Mouse (Mus musculus): ENCODE results near the gene Gm11096. TPM values are rescaled to one million over a fixed set of nuclear protein-coding genes. Genes with fewer than 3 reads are reported as not detected.
A peak's percentile ranks its signal among the peaks of the same experiment; 100 is the strongest.

Gene Gm11096
- total and polyA plus RNA-seq, 2 experiments from 2014 or later: not detected

DNA sequence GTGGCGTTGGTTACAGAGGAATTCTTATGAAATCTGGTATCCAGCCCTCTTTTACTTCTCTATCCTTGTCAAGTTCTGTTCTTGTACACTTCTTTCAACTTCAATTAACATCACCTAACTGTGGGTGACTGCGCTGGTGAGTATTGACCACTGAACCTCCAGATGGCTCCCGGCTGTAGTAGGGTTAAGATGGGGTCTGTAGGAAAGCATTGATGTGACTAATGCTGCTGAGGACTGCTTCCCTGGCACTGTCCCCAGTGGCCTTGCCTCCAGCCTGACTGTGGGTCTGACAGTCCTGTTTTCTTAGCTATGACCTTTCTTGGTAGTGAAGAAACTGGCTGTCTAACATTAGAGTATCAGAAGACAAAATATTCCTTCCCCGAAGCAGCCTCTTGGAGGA lies 38.4 kb upstream of the Gm11096 start:
- no peaks in the 10 kb centered on the region for H3K9me3 ChIP-seq (ENCODE audit: low read length)
- 89% methylated on average over 4 of the region's 4 CpGs for WGBS
- H3K27me3 ChIP-seq (ENCODE audit: insufficient read depth, low read length): no peaks in the 10 kb centered on the region
- no peak overlapping the region for H3K9ac ChIP-seq (replicated peaks; ENCODE audit: low read length, poor library complexity, severe bottlenecking)
- ATAC-seq (ENCODE audit: low FRiP score) (no peak), DNase-seq (ENCODE audit: low spot score) (no peak)
- no peak overlapping the region for H3K4me2 ChIP-seq (ENCODE audit: low read depth, low read length, poor library complexity, severe bottlenecking)
- no peak for TF ChIP-seq CTCF (IDR thresholded peaks at IDR 0.05)
- H3K36me3 ChIP-seq (ENCODE audit: insufficient read depth, low read length): peaks cover 8% of the 10 kb centered on the region
- H3K4me1 ChIP-seq (ENCODE audit: insufficient read depth, low read length): no peaks in the 10 kb centered on the region
- H3K4me3 ChIP-seq (ENCODE audit: low read depth, low read length): no peak overlapping the region
- H3K27ac ChIP-seq (ENCODE audit: low read depth, low read length): no peak overlapping the region

DNA sequence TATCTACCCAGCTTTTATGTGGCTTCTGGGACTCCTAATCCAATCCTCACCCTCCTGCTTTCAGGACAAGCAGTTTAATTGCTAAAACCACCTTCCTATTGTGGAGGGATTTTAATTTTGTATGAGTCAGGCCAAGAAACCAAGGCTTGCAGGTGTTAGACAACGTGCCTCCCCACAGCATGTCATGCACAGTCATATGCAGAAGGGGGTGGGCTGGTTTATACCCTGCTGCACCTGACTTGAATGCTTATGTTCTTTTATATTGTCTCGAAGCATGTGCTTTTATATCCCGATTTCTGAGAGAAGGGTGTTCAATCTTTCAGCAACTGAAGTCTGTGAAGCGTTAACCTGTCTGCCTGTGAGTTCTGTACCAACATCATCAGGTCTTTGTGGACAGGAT lies 37.3 kb upstream of the Gm11096 start:
- no peak for TF ChIP-seq CTCF (IDR thresholded peaks at IDR 0.05)
- DNase-seq (ENCODE audit: low spot score) (no peak), ATAC-seq (ENCODE audit: low FRiP score) (no peak; the same call in 1 of the 2 replicates)
- Histone ChIP-seq H3K4me3 (ENCODE audit: low read depth, low read length) (no peak overlapping the region), H3K4me1 (ENCODE audit: insufficient read depth, low read length) (no peaks in the 10 kb centered on the region), H3K27ac (ENCODE audit: low read depth, low read length) (no peak overlapping the region), H3K36me3 (ENCODE audit: insufficient read depth, low read length) (peaks cover 9% of the 10 kb centered on the region), H3K9ac (replicated peaks; ENCODE audit: low read length, poor library complexity, severe bottlenecking) (no peak overlapping the region), H3K9me3 (ENCODE audit: low read length) (no peaks in the 10 kb centered on the region), H3K27me3 (ENCODE audit: insufficient read depth, low read length) (no peaks in the 10 kb centered on the region), H3K4me2 (ENCODE audit: low read depth, low read length, poor library complexity, severe bottlenecking) (no peak overlapping the region)
- 38% methylated on average over 4 of the region's 4 CpGs for WGBS

GRCm38 (mm10) chr17:81412736-81413135 lies 28.8 kb upstream of the Gm11096 start:
- peaks cover 6% of the 10 kb centered on the region for H3K36me3 ChIP-seq (ENCODE audit: insufficient read depth, low read length)
- no peak overlapping the region for H3K4me3 ChIP-seq (ENCODE audit: low read depth, low read length)
- H3K4me2 ChIP-seq (ENCODE audit: low read depth, low read length, poor library complexity, severe bottlenecking): no peak overlapping the region
- H3K9me3 ChIP-seq (ENCODE audit: low read length): no peaks in the 10 kb centered on the region
- H3K9ac ChIP-seq (replicated peaks; ENCODE audit: low read length, poor library complexity, severe bottlenecking): no peak overlapping the region
- 94% methylated on average over 4 of the region's 4 CpGs for WGBS
- no peak for TF ChIP-seq CTCF (IDR thresholded peaks at IDR 0.05)
- no peak for ATAC-seq (ENCODE audit: low FRiP score)
- no peak overlapping the region for H3K27ac ChIP-seq (ENCODE audit: low read depth, low read length)
- H3K4me1 ChIP-seq (ENCODE audit: insufficient read depth, low read length): no peaks in the 10 kb centered on the region
- no peak for DNase-seq (ENCODE audit: low spot score)
- H3K27me3 ChIP-seq (ENCODE audit: insufficient read depth, low read length): no peaks in the 10 kb centered on the region

DNA sequence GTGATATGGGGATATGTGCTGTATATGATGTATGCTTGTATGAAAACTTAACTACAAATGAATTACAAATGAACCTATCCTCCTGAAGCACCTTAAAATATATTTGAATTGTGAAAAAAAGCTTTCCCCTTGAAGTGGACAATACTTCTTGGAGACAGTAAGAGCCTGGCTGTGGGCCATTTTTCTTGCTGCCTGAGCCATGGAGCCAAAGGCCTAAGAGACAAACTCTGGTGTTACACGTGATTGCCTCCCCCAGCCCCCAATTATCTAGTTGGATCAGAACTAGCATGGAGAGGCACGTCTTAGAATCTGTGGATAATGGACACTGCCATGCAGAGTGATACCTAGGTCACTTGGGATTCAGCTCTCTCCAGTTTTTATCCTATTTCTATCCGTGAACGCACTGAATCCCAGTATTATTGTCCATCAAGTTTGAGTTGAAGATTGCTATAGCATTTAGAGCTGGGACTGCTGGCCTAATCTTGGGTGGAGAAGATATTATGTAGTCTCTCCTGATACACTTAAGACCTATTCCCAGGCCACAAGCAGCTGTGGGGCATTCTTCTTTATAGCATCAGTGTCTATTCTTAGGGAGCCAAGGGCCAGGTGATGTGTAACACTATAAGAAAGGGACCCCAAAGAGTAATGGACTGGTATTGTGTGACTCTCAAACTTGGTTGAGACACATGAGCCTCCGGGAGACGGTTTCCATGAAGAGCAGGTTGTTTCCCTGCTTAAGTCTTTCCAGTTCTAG lies 25.0 kb upstream of the Gm11096 start:
- Histone ChIP-seq H3K4me1 (ENCODE audit: insufficient read depth, low read length) (no peaks in the 10 kb centered on the region), H3K9me3 (ENCODE audit: low read length) (no peaks in the 10 kb centered on the region), H3K4me2 (ENCODE audit: low read depth, low read length, poor library complexity, severe bottlenecking) (no peak overlapping the region), H3K4me3 (ENCODE audit: low read depth, low read length) (no peak overlapping the region), H3K36me3 (ENCODE audit: insufficient read depth, low read length) (no peaks in the 10 kb centered on the region), H3K27ac (ENCODE audit: low read depth, low read length) (no peak overlapping the region), H3K9ac (replicated peaks; ENCODE audit: low read length, poor library complexity, severe bottlenecking) (no peak overlapping the region), H3K27me3 (ENCODE audit: insufficient read depth, low read length) (no peaks in the 10 kb centered on the region)
- 79% methylated on average over 6 of the region's 6 CpGs for WGBS
- ATAC-seq (ENCODE audit: low FRiP score): no peak
- TF ChIP-seq CTCF (IDR thresholded peaks at IDR 0.05): no peak
- DNase-seq (ENCODE audit: low spot score): no peak

DNA sequence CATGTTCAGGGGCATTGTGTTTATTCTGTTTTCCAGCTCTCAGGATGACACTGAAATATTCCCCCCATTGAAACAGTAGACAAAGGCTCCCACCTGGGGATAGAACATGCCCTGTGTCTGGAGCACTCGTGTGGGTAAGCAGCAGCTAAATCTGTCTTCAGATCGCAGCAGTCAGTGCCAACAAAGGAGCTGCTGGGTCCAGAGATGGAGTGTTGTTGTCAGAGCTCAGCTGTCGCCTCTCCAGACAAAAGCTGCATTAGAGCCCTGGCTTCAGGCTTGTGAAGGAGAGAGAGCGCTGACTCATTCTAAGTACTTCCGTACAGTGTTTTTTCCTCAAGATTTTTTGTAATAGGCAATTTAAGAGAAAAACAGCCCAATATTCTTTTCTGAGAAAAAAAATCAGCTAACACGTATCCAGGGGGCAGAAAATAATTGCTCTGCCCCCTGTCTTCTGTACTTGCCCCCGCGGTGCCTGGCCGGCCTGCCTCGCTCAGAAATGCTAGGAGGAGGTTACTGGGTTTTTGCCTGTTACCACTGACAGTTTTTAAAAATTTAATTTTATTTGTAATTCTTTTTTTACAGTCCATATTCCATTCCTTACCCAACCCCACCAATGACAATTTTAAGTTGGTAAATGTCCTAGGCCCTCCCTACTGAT lies 21.6 kb upstream of the Gm11096 start:
- no peak overlapping the region for H3K27ac ChIP-seq (ENCODE audit: low read depth, low read length)
- H3K9ac ChIP-seq (replicated peaks; ENCODE audit: low read length, poor library complexity, severe bottlenecking): no peak overlapping the region
- no peaks in the 10 kb centered on the region for H3K4me1 ChIP-seq (ENCODE audit: insufficient read depth, low read length)
- H3K36me3 ChIP-seq (ENCODE audit: insufficient read depth, low read length): no peaks in the 10 kb centered on the region
- H3K4me3 ChIP-seq (ENCODE audit: low read depth, low read length): no peak overlapping the region
- ATAC-seq (ENCODE audit: low FRiP score): no peak
- peak; percentile 60 for DNase-seq (ENCODE audit: low spot score)
- no peak for TF ChIP-seq CTCF (IDR thresholded peaks at IDR 0.05)
- 49% methylated on average over 10 of the region's 10 CpGs for WGBS
- H3K27me3 ChIP-seq (ENCODE audit: insufficient read depth, low read length): no peaks in the 10 kb centered on the region
- no peak overlapping the region for H3K4me2 ChIP-seq (ENCODE audit: low read depth, low read length, poor library complexity, severe bottlenecking)
- H3K9me3 ChIP-seq (ENCODE audit: low read length): no peaks in the 10 kb centered on the region

DNA sequence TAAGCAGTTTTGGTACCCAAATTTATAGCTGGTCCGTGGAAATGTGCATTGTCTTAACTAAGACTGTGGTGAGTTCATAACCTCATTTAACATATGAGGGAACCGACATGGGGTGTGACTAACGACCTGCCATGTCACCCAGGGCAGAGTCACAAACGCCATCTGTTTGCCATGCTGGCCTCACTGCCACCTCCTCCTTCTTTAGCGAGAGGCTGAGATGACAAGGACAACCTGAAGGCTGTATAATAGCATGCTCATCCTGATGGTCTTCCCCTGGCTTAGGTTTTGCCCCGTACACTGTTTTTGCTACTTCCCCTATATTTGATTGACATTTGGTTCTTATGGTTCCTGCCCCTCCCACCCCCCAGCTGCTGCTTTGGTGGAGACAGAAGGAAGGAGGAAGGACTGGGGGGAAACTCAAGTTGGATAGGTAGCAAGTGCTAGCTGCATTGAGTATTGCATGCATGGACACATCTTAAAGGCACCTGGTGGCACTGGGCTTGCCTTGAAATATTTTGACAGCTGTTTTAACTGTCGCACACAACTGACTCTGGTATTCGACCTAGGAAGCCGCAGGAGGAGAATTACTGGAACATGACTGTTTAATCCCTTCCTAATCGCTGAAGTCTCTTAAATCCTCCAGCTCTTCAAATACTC lies 17.2 kb upstream of the Gm11096 start:
- 39% methylated on average over 10 of the region's 10 CpGs for WGBS
- H3K4me3 ChIP-seq (ENCODE audit: low read depth, low read length): no peak overlapping the region
- DNase-seq (ENCODE audit: low spot score) (peak; percentile 25), ATAC-seq (ENCODE audit: low FRiP score) (no peak)
- TF ChIP-seq CTCF (IDR thresholded peaks at IDR 0.05): no peak
- no peak overlapping the region for H3K4me2 ChIP-seq (ENCODE audit: low read depth, low read length, poor library complexity, severe bottlenecking)
- no peaks in the 10 kb centered on the region for H3K36me3 ChIP-seq (ENCODE audit: insufficient read depth, low read length)
- H3K27ac ChIP-seq (ENCODE audit: low read depth, low read length): no peak overlapping the region
- no peaks in the 10 kb centered on the region for H3K4me1 ChIP-seq (ENCODE audit: insufficient read depth, low read length)
- H3K9me3 ChIP-seq (ENCODE audit: low read length): no peaks in the 10 kb centered on the region
- H3K27me3 ChIP-seq (ENCODE audit: insufficient read depth, low read length): no peaks in the 10 kb centered on the region
- H3K9ac ChIP-seq (replicated peaks; ENCODE audit: low read length, poor library complexity, severe bottlenecking): no peak overlapping the region
